Mouse (Mus musculus) small intestine, adult 2 months (tissue): ENCODE results near the gene Mrpl3.

Experiments used
- CTCF ChIP-seq: fragments of 200-500 bp; IDR thresholded peaks from 2 replicates; pipeline ENCODE4 v1.5.1; 2012; ENCODE audit warnings: low read depth, mild to moderate bottlenecking, control low read depth, inconsistent platforms, low read length, moderate library complexity, mixed read lengths; ENCODE audit not compliant: insufficient replicate concordance, insufficient read length; ENCODE audit errors: extremely low read depth
- POLR2A ChIP-seq: fragments of 200-500 bp; IDR thresholded peaks from 2 replicates; pipeline ENCODE4 v1.6.1; 2012; ENCODE audit warnings: low read depth, mild to moderate bottlenecking, control low read depth, inconsistent platforms, low read length, moderate library complexity

DNA sequence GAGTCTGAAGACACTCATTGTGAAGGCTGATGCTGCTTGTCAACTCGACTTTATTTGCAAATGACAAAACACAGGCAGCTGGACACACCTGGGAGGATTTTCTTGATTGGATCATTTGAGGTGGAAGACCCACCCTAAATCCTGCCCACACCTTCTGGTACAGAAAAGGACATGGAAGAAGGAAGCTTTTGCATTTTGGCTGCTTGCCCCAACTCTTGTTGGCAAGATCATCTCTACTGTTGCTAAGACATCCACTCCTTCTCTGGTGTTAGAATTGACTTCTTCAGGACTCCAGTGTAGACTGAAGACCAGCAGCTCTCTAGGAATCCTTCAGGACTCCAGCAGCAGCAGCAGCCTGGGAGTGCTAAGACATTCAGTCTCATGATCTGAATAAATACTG lies 48.9 kb downstream of the Mrpl3 start:
- TF ChIP-seq POLR2A (no peak), CTCF (no peak)
